Mouse (Mus musculus) T-helper 1 cell (primary cell): ENCODE results near the gene 9230104L09Rik.

ENCODE experiments used
- in situ Hi-C: fragments of 300-600 bp; cut with MboI, MseI; formaldehyde crosslinking; loops from one replicate; pipeline ENCODE4 v1.15.1; 2025; ENCODE audit warnings: high pct_unique_total_duplicates

The 9230104L09Rik gene

DNA sequence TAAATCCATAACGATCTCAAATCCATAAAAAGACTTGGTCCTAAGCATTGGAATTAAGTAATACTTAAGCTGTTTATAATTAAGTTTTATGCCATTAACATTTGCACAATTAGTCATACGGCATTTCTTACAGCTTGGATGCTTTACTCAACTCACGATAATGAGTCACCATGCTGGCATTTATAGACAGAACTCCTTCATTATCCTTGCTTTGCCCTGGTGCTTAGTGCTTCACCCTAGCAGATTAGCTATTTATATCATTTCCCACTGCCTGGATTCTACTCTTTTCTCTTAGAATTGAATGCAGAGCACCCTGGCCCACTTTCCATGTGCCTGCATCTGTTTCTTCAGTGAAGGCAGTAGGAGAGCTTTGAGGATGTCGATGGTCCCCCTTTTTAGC is 7.3 kb downstream of the 9230104L09Rik start:
- in situ Hi-C loops: no loop called here

DNA sequence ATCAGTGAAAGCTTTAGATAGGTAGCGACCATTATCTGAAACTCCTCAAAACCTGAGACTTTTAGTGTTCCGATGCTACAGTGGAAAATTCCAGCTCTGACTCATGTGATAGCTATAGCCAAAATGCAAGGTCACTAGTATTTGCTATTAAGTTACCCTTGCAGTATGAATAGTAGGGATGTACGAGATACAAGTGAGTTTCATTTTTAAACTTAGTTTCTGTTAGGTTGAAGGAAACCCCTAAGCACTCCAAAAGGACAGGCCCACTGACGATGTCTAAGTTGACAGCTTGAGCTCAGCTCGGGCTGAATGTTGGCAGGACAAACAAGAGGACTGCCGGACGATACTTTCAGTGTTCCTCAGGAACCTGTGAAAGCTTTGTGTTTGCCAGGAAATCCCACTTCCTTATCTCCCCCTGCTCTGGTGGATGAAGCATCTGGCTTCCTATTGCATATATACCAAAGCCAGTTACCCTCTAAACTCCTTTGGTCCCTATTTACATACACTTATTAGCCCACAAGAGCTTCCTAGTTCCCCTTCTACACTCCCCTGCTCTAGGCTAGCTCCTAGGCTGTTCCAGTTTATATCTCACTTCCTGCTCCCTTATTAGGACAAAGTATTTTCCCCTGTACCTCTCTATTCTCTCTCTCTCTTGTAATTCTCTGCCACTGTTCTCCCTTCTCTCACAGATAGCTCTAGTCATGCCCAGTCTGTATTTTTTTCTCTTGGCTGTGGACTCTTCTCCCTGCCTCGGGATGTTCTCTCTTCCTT is 8.0 kb downstream of the 9230104L09Rik start:
- in situ Hi-C loops: no loop called here

DNA sequence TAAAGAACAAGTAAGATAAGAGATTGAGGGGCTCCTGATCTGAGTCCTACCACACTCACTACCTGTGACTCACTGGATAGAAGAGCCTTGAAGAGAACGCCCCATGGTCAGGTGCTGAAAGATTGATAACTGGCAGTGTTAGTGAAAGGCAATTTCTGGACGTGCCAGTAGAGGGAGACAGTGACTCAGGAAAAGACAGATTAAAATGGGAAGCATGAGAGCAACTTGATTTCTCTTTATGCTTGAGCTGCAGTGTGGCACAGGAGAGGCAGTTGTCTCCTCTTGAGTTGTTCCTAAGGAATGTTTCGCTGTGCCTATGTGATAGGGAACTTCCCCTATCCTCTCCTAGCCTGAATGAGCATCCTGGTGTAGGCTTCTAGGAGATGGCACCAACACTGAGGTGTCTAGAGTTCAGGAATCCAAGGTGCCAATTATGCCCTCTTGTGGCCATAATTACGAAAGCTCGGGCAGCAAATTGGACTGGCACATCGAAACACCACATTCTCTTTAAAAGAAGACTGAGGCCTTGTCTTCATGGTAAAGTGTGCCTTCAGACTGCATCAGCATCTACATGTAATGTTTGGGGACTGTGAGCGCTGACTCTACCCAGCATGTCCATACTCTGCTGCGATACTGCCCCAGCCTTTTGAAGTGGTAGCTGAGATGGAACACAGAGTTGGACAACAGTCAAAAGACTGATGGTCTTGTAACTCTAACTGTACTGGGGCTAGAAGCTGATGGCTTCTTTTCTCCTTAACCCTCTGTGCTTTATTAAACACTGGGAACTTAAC is 13.5 kb downstream of the 9230104L09Rik start:
- in situ Hi-C loops: loop anchor here (5.0 kb wide), 1 partner anchor 51 kb away; no protein-coding TSS in a partner anchor

DNA sequence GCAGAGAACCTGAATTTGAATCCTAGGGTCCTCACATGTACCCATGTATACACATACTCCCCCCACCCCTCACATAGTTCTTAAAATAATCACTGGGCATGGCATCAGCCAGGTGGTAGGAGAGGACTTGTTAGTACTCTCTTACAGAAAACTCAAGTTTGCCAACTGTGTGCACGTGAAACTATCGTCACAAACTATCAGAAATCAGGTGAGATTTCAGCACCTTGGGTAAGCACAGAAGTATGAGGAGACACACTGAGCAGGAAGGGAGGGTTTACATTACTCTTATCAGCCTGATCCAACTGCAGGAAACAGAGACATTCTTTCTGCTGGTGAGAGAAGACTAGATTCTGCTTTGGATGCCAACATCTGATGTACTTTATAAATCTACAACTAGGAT is 25.6 kb downstream of the 9230104L09Rik start:
- in situ Hi-C loops: no loop called here

DNA sequence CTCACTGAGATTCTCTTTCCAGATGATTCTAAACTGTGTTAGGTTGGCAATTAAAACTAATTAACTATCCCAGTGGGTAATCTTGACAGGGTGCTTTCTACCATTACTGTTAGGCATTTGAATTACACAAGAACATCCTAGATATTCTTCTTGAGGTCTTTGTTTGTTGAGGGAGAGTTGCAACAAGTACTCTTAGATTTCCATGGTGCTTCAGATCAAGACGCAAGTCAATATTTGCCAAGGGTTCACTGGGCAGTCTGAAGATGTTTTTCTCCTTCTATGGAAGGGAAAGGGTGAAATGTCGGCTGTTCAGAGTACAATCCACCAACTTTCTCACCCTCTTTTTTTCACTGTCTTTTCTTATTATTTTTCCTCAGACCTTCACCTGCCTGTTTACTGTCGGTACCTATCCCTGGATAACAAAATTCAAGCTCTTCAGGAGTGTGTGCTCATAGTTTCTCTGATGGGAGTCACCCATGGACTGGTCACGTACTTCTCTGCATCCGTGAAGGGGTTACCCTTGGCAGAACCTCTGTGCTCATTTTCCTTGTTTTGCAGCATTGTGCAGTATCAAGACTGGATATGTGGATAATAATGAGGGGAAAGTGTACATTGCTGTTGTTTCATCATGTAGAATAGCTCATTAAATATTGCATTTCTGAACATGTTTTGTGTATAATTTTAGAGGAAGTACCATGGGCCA is 26.6 kb downstream of the 9230104L09Rik start:
- in situ Hi-C loops: no loop called here

DNA sequence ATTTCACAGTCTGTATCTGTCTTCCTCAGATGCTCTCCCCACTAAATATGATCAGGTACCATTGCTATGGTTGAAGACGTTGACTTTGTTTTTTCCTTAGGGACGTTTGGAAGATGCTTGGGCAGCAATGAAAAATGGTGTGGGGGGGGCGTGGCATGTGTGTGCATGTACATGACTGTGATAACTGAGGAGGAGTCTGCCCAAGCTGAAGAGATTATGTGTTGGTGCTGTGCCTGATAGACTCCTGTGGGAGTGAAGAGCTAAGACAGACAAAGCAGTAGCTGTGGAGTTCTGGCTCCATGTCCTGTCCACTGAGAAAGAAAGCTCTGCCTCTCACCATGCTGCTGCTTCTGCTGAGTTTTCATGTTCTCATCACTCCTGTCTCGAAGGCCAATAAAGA is 29.9 kb downstream of the 9230104L09Rik start, which contains the start of gene Cst9:
Gene Cst9, plus strand, starts transcription at position 236 of the 400 bp plus-strand sequence.
- in situ Hi-C loops: no loop called here

DNA sequence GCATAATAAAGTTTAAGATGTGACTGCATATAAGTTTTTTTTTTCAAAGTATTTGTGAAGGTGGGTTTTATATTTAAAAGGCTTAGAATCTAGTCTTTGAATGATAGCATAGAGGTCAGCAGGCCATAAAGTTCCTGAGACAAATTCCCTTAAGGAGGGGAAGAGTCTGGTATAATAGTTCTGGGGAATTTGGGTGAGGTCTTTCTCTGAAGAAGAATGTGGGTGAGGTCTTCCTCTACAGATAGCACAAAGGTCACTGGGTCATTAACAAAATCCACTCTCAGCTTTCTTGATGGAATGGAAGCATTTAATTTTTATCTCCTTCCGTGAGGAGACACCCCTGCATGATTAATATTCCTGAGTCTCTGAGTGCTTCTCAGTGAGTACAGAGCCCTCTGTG is 38.9 kb downstream of the 9230104L09Rik start:
- in situ Hi-C loops: no loop called here

DNA sequence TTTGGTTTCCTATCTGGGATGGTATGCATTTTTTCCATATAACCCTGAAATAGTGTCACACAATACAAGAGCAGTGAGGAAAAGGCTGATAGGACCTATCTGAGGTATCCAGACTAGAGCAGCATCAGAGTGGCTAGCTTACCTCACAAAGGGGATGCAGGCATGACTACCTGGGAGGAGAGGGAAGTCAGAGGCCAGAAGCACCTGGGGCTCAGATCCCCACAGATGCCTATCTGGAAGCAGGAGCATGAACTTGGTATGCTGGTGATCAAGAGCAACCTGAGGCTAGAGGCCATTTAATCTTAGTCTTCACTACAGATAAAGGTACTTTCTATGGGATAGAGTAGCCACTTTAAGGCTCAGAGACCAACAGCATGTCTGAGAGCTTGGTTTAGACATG is 44.9 kb downstream of the 9230104L09Rik start, which contains the start of gene Cst13:
Gene Cst13, plus strand, starts transcription at position 173 of the 400 bp plus-strand sequence.
- in situ Hi-C loops: no loop called here

DNA sequence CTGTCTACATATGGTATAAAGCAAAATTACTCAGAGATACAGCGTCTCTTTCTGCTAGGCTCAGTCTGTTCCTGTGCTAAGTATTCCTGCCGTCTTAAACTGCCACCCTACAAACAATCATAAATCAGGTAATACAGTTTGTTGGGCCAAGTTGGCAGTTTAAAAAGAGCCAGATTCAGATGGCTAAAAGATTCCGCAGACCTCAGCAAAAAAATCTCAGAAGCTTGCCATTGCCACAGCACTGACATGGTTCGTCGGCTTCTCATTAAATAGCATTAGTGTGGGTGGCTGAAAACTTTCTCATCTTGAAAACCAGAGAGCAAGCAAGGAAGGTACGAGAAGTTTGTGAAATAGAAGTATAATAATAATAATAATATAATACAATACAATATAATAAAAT is 58.1 kb downstream of the 9230104L09Rik start:
- in situ Hi-C loops: no loop called here

DNA sequence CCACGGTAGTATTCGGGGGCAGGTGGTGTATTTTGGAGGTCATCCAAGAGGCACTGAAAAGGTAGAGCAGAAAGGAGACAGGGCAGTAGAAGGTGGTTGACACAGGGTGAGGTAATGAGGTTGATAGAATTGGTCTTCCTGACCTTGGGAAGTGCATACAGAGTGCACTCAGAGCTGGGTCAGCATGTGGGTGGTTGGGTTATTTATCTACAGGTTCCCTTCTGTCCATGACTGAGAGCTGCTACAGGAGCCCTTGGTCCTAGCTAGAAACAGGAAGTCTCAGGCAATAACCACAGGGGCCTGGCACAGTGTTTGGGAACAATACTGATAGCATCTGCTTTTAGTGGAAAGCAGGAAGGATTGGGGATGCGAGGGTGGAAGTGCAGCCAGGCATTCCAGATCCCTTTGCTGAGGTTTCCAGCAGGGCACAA is 63.3 kb downstream of the 9230104L09Rik start:
- in situ Hi-C loops: no loop called here

DNA sequence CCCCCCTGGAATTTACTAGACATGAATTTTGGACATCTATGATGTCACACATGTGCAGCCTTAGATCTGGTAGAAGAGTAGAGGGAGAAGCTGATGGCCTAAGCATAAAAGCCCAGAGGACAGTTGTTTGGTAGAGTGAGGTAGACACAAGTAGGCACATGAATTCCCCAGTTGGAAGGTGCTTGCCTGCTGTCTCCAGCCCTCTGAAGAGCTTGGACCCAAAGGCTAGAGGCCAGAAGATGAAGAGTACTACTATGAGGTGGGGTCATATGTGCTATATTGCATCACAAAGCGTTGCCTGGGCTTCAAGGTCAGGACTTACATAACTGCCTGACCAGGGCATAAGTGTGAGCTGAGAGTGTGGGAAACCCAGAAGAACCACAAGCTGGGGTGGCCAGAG is 66.4 kb downstream of the 9230104L09Rik start, which contains the start of gene Cst8:
Gene Cst8, plus strand, starts transcription at position 301 of the 400 bp plus-strand sequence.
- in situ Hi-C loops: no loop called here
